ENCODE assay signal across 8 mouse cellular contexts in the genomic region with DNA sequence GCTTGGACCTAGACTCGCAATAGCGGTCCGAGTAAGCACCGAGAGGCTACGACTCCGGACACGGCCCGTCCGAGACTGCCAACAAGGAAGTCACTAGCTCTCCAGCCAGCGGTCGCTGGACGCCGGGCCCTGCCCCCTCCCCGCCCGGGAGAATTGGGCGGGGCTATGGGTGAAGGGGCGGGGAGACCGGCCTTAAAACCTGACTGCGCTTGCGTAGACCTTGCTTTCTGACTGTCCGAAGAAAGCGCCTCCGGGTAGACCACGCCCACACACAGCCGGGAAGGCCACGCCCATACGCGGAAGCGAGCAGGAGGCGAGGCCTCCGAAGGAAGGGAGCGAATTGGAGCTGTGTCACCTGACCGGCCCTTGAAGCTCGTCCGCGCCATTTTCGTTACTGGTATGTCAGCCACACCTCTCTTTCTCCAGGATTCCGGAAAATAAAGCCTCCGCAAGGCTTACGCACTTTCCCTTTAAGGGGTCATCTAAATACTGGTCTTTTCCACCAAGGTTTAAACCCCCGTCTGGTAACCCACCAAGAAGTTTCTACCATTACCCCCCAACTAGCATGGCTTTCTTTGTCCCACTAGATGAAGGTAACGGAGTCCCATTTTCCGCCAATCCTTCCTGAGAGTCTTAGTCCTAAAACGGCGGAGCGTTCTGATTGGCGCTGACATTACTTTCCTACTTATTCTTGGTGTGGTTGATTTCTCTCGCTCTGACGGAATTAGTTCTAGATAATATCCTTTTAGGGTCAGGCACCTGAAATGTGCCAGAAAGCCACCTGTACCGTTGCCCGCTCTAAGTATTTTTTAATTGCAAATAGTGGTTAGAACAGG. TPM values are rescaled to one million over a fixed set of nuclear protein-coding genes. Genes with fewer than 3 reads are reported as not detected.
DNase-seq lines count a peak whose midpoint lies in the region; ATAC-seq lines count a peak whose summit lies in the region.

Gene Skap2 (minus strand): TSS at position 141 of the 836 bp plus-strand sequence.

- under 1% methylated on average over 51 of the region's 51 CpGs for WGBS in hindbrain, embryonic 11.5 days

- no peaks in the 10 kb centered on the region for H3K4me1 ChIP-seq in hindbrain, embryonic 11.5 days (replicated peaks; ENCODE audit: control insufficient read depth, insufficient read depth, low read length)

- peak; percentile 89 for DNase-seq in MN1 (ENCODE audit: low spot score)
- peak; percentile 95 for DNase-seq in cerebellum, adult 9-10 months
- DNase-seq in frontal cortex, adult 2 months (ENCODE audit: extremely low spot score in 1 of 2, low spot score in 1 of 2): peak; percentile 98
- DNase-seq in hindbrain, embryonic 11.5 days (ENCODE audit: low spot score): peak; percentile 99
- peak; percentile 96 to 98 for DNase-seq in layer of hippocampus, postnatal 10 days (ENCODE audit: low spot score in 2 of 2)
- peak; percentile 100 for DNase-seq in lung, postnatal 10 days
- DNase-seq in ovary, postnatal 36 days (ENCODE audit: low spot score): peak; percentile 99
- DNase-seq in thymus, postnatal 25 days: peak; percentile 99

- H3K36me3 ChIP-seq in hindbrain, embryonic 11.5 days (ENCODE audit: control insufficient read depth, insufficient read depth, low read length): no peaks in the 10 kb centered on the region

- H3K4me3 ChIP-seq in hindbrain, embryonic 11.5 days (ENCODE audit: low read depth, low read length): peak within 1 kb of the TSS; percentile 65

- H3K9ac ChIP-seq in hindbrain, embryonic 11.5 days (ENCODE audit: low read depth, low read length): peak within 1 kb of the TSS; percentile 38

- peaks cover 11% of the 10 kb centered on the region for H3K27me3 ChIP-seq in hindbrain, embryonic 11.5 days (ENCODE audit: control insufficient read depth, insufficient read depth, low read length)

- no peaks in the 10 kb centered on the region for H3K9me3 ChIP-seq in hindbrain, embryonic 11.5 days (ENCODE audit: control insufficient read depth, low read length)

- H3K27ac ChIP-seq in hindbrain, embryonic 11.5 days (ENCODE audit: low read depth, low read length): peak within 1 kb of the TSS; percentile 48; the same call in 1 of the 2 replicates

- ATAC-seq in hindbrain, embryonic 11.5 days (ENCODE audit: low FRiP score): peak; percentile 97

- H3K4me2 ChIP-seq in hindbrain, embryonic 11.5 days (replicated peaks; ENCODE audit: low read depth, low read length): peak within 1 kb of the TSS; percentile 80

RNA-seq across cellular contexts. Expression of gene Skap2, which starts in this region (rescaled TPM):
- 8.8 and 12.8 TPM in 2 replicates for polyA plus RNA-seq in frontal cortex, adult 2 months (2012; rRNA removed)
- 29.0 and 30.9 TPM in 2 replicates for polyA plus RNA-seq in hindbrain, embryonic 11.5 days (2014; fragmentation: Nextera tagmentation; extraction: Ambion mirVana)
- 10 to 100 TPM in 1 of 2 experiments, 1 to 10 TPM in 1; 9.8 to 10.7 TPM for total RNA-seq in layer of hippocampus, postnatal 10 days (2021)

Comparison
In these comparisons a context has a peak if more than half of its experiments do, and no peak if none do; other contexts are left out.
1. Peak in every context shown above with its lines: DNase-seq, ATAC-seq, H3K4me3 ChIP-seq and H3K27ac ChIP-seq.